Mouse (Mus musculus) testis, adult 10 weeks (tissue): Measurements from ENCODE around the gene Sirt6. TPM values are rescaled to one million over a fixed set of nuclear protein-coding genes. Genes with fewer than 3 reads are reported as not detected.

Experiments
- polyA plus RNA-seq: library from polyadenylated mRNA; stranded (reverse); fragments of 350-450 nt; fragmentation: Illumina TruSeq; extraction: RNeasy Lipid Tissue Mini Kit (QIAGEN cat#74804); gene quantifications from one replicate; pipeline ENCODE4 v1.2.3, GENCODE M21; 2014; ENCODE audit warnings: low read depth, low replicate concordance

Sirt6 gene
- not detected for polyA plus RNA-seq

GRCm38 (mm10) chr10:81626994-81627835 lies at the start of gene Sirt6:
Gene Sirt6 (minus strand): TSS chr10:81627797.

GRCm38 (mm10) chr10:81648803-81649775 lies 21.5 kb upstream of the Sirt6 start, which contains the start of gene Gm10778:
Gene Gm10778 (plus strand): TSS chr10:81649059.

GRCm38 (mm10) chr10:81628390-81628789 lies 793 bp upstream of the Sirt6 start, which contains the start of gene Ankrd24:
Gene Ankrd24 (plus strand): TSS chr10:81628540.

GRCm38 (mm10) chr10:81605974-81606751 lies 21.4 kb downstream of the Sirt6 start, which contains the start of gene BC025920:
Gene BC025920 (plus strand): TSS chr10:81606270.

GRCm38 (mm10) chr10:81600738-81601203 lies 26.8 kb downstream of the Sirt6 start, which contains the start of gene Tle6:
Gene Tle6 (minus strand): TSS chr10:81601073.

GRCm38 (mm10) chr10:81574081-81575056 lies 53.2 kb downstream of the Sirt6 start, which contains the start of gene Tle2:
Gene Tle2 (plus strand): TSS chr10:81574561.

Other genes with a start within 250 kb of the Sirt6 start
- 1.1 TPM for gene Fzr1, start 249.3 kb downstream of the Sirt6 start, polyA plus RNA-seq
- not detected for gene Dohh, start 243.4 kb downstream of the Sirt6 start, polyA plus RNA-seq
- gene Gm48551, start 243.3 kb downstream of the Sirt6 start, polyA plus RNA-seq: 0.20 TPM
- not detected for gene Gm48552, start 238.8 kb downstream of the Sirt6 start, polyA plus RNA-seq
- gene Smim24, start 234.7 kb downstream of the Sirt6 start, polyA plus RNA-seq: 273 TPM
- gene Nfic, start 172.2 kb downstream of the Sirt6 start, polyA plus RNA-seq: 3.2 TPM
- gene Celf5, start 145.1 kb downstream of the Sirt6 start, polyA plus RNA-seq: 4.3 TPM
- not detected for gene Ncln, start 131.4 kb downstream of the Sirt6 start, polyA plus RNA-seq
- gene S1pr4, start 127.7 kb downstream of the Sirt6 start, polyA plus RNA-seq: not detected
- gene Gna15, start 103.6 kb downstream of the Sirt6 start, polyA plus RNA-seq: not detected
- 1.9 TPM for gene Gna11, start 82.6 kb downstream of the Sirt6 start, polyA plus RNA-seq
- gene Aes, start 68.3 kb downstream of the Sirt6 start, polyA plus RNA-seq: 4.5 TPM
- 1.5 TPM for gene Tle2, start 53.2 kb downstream of the Sirt6 start, polyA plus RNA-seq
- 0.90 TPM for gene Tle6, start 26.7 kb downstream of the Sirt6 start, polyA plus RNA-seq
- gene BC025920, start 21.5 kb downstream of the Sirt6 start, polyA plus RNA-seq: 0.90 TPM
- 1.0 TPM for gene Ankrd24, start 743 bp upstream of the Sirt6 start, polyA plus RNA-seq
- 6.5 TPM for gene Gm10778, start 21.3 kb upstream of the Sirt6 start, polyA plus RNA-seq
- 20.2 TPM for gene Zfp433, start 77.0 kb upstream of the Sirt6 start, polyA plus RNA-seq
- gene Gm3055, start 143.4 kb upstream of the Sirt6 start, polyA plus RNA-seq: 11.6 TPM
- 3.0 TPM for gene Gm4767, start 184.4 kb upstream of the Sirt6 start, polyA plus RNA-seq
- 13.4 TPM for gene Gm32687, start 236.1 kb upstream of the Sirt6 start, polyA plus RNA-seq